Mouse (Mus musculus) ovary, adult 10 weeks (tissue): ENCODE results near the gene Neurl2. TPM values are rescaled to one million over a fixed set of nuclear protein-coding genes. Genes with fewer than 3 reads are reported as not detected.

Experiments used
- polyA plus RNA-seq: library from polyadenylated mRNA; stranded (reverse); fragments of 350-450 nt; fragmentation: Illumina TruSeq; extraction: RNeasy Lipid Tissue Mini Kit (QIAGEN cat#74804); gene quantifications from one replicate; pipeline ENCODE4 v1.2.3, GENCODE M21; 2014

The Neurl2 gene
- not detected for polyA plus RNA-seq

DNA sequence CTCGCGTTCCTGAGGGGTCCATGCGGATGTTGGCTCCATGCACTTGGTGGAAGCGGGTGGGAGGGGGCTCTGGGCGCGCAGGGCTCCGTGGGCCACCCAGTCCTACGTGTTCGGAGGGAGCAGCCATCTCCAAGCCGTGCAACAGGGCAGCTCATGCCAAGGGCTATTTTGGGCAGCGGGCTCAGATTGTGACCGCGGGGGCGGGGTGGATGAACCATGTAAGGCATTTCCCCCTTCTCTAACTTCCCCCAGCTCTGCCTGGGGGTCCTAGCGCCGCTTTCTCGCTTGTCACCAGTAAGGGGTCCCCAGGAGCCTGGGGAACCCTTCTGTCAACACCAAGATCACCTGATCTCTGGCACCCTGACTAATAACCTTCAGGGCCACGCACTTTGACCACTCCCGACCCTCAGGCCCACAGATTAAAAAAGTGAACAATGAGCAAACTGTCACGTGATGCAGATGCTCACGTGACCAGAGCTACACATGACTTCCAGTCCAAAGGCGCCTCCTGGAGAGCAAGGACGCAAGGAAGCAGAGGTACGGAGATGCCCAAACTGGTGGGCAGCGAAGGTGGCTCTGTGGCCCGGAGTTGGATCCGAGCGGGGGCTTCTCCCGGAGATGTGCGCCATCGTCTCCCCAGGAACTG, at the start of gene Neurl2:
Neurl2 (minus strand) TSS at position 143 of the 646 bp plus-strand sequence.

GRCm38 (mm10) chr2:164879228-164879567, 45.9 kb upstream of the Neurl2 start, which contains the start of gene Pcif1:
TSS of gene Pcif1 (plus strand) at chr2:164879304.

DNA sequence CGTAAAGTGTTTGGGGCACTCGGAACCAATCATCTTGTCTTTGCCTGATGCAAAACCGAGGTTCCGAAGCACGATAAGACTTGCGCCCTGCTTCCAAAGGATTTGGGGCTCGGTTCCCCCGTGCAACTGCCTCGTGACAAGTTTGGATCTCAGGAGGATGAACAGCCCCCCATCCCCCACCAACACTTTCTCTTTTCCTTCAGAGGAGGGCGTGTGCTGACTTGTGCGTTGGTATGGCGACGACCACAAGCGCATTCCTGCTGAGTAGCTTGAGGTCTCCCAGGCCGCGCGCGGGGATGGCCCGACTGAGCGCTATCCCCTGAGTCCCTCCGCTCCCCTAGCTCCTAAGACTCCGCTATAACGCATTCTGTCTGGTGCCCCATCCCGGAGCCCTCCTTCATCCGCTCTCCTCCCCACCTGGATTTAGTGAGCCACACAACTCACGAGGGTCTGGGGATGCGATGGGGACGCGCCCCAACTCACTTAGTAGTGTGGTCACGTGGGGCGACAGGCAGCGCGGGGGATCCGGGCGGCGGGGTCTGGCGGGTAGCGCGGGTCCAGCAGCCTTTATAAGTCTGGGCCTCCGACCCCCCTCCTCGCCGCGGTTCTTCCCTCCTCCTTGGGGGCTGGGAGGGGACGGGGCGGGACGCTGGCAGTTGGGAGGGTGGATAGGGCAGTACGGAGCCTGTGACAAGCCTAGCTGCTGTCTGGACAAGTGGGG, 24.0 kb upstream of the Neurl2 start, which contains the start of gene Pltp:
Pltp (minus strand) TSS at position 611 of the 721 bp plus-strand sequence.

DNA sequence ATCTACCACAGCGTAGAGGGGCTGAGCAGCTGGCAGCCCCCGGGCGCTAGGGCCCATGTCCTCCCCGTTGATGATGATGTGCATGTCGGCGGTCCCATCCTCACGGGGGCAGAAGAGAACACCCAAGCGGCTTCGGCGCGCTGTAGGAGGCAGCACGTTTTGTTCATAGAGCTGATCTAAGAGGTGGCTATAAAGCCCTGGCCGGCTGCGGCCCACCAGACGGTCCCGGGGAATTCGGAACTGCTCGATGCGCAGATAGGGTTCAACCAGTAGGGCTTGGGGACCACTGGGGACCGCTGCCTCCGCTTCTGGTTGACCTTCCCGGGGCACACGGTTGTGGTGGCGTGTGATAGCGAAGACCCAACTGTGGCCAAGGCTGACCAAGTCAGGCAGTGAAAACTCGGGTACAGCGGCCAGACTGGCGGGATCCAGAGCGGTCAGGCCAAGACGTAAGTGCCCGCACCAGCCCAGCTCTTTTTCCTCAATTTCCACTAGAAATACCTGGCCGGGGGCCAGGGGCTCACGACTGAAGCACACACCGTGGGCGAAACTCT, 431 bp downstream of the Neurl2 start, which contains the start of gene Ctsa:
Ctsa (plus strand) TSS at position 126 of the 554 bp plus-strand sequence.

DNA sequence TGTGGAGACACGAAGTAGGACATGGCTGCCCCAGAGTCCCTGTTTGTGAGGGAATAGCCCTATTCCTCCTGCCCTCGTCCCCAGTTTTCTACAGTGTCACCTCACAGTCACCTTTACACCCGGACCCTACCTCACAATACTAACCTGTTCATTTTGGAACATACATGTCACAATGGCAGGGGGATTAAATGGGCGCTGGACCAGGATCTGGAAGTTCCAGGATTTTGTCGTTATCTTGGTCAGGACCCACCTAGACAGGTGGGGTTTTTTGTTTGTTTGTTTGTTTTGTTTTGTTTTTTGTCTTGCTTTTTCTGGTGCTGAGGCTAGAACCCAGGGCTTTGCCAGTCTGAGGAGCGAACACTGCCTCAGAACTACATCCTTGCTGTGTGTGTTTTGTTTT, 4.8 kb downstream of the Neurl2 start, which contains the start of gene Spata25:
Spata25 (minus strand) TSS at position 101 of the 400 bp plus-strand sequence.

DNA sequence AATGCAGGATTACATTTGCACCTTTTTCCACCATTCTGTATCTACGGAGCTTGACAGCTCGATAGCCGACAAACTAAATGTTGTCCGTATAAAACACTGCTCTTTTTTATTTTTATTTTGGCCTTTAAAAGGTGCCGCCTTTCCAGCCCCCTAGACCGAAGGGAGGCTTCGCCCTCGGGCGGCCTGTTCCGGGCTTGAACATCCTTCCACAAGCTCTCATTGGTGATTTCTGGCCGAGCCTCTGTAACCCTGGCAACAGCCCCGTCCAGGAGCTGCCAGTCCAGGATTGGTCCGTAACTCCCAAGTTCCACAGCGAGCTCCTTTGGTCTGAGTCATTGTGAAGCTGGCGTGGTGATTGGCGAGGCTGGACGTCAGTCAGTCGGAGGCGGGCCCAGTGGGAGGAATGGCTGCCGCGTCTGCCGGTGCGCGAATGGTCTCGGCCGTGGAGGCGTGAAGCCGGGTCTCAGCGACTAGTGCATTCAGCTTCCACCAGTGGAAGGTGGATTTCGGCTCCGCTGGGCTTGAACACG, 10.6 kb downstream of the Neurl2 start, which contains the start of gene Zswim1:
Zswim1 (plus strand) TSS at position 51 of the 530 bp plus-strand sequence.

DNA sequence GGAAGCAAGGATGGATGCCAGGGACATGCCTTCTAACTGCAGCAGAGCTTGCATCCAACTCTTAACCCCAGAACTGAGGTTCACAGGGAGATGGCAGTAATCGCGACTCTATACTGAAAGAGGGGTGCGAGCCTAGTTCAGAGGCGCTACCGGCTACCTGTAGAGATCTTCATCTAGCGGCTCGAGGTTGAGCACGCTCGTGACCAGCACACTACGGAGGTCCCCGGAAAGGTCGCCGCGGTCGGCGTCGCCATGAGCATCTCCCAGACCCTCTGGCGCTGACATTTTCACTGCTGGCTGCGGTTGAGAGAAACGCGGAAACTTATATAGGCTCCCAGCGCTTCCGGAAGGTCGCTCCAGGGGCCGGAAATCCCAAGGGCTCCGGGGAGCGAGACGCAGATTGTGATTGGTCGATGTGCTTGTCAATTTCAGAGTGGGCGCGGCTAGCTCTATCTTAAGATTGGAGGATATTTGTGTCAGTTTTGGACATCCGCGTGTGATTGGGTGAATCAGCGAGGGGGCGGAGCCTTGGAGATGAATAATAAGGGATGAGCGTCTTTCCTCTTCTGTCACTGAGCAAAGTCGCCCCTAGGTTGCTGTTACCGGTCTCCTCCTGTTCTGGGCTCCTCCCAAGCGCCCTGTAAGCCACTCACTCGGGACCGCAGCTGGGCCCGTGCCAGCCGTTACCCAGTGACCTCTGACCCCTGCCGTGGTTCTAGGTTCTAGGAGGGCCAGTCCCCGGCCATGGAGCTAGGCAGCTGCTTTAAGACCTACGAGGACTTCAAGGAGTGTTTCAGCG, 28.5 kb downstream of the Neurl2 start, which contains the start of the genes Acot8 and Zswim3:
Acot8 (minus strand) TSS at position 350 of the 799 bp plus-strand sequence.
Zswim3 (plus strand) TSS at position 566 of the 799 bp plus-strand sequence.

GRCm38 (mm10) chr2:164785481-164786387, 47.5 kb downstream of the Neurl2 start, which contains the start of gene Snx21:
TSS of gene Snx21 (plus strand) at chr2:164785823.

Other genes starting within 250 kb of the Neurl2 start
- gene Wfdc6a, start 248.0 kb downstream of the Neurl2 start, polyA plus RNA-seq: 0.66 TPM
- gene Eppin, start 239.9 kb downstream of the Neurl2 start, polyA plus RNA-seq: not detected
- gene Wfdc6b, start 219.9 kb downstream of the Neurl2 start, polyA plus RNA-seq: not detected
- not detected for gene Wfdc8, start 219.8 kb downstream of the Neurl2 start, polyA plus RNA-seq
- gene Wfdc16, start 194.7 kb downstream of the Neurl2 start, polyA plus RNA-seq: not detected
- gene Wfdc10, start 177.4 kb downstream of the Neurl2 start, polyA plus RNA-seq: 4.0 TPM
- gene Wfdc9, start 176.9 kb downstream of the Neurl2 start, polyA plus RNA-seq: not detected
- not detected for gene Wfdc11, start 159.4 kb downstream of the Neurl2 start, polyA plus RNA-seq
- not detected for gene Wfdc13, start 148.3 kb downstream of the Neurl2 start, polyA plus RNA-seq
- gene Spint4, start 135.0 kb downstream of the Neurl2 start, polyA plus RNA-seq: not detected
- gene Spint5, start 118.2 kb downstream of the Neurl2 start, polyA plus RNA-seq: not detected
- gene Wfdc3, start 87.5 kb downstream of the Neurl2 start, polyA plus RNA-seq: 0.57 TPM
- gene Dnttip1, start 87.5 kb downstream of the Neurl2 start, polyA plus RNA-seq: 5.2 TPM
- 21.0 TPM for gene Ube2c, start 63.6 kb downstream of the Neurl2 start, polyA plus RNA-seq
- not detected for gene Tnnc2, start 53.5 kb downstream of the Neurl2 start, polyA plus RNA-seq
- gene Snx21, start 47.6 kb downstream of the Neurl2 start, polyA plus RNA-seq: 2.3 TPM
- not detected for gene Acot8, start 28.6 kb downstream of the Neurl2 start, polyA plus RNA-seq
- gene Zswim3, start 28.4 kb downstream of the Neurl2 start, polyA plus RNA-seq: 3.5 TPM
- gene Zswim1, start 10.8 kb downstream of the Neurl2 start, polyA plus RNA-seq: 3.2 TPM
- not detected for gene Spata25, start 4.9 kb downstream of the Neurl2 start, polyA plus RNA-seq
- gene Ctsa, start 583 bp downstream of the Neurl2 start, polyA plus RNA-seq: 36.8 TPM
- gene Pltp, start 24.3 kb upstream of the Neurl2 start, polyA plus RNA-seq: 3.1 TPM
- gene Pcif1, start 45.8 kb upstream of the Neurl2 start, polyA plus RNA-seq: 4.6 TPM
- gene Zfp335, start 78.3 kb upstream of the Neurl2 start, polyA plus RNA-seq: not detected
- 8.1 TPM for gene Mmp9, start 107.3 kb upstream of the Neurl2 start, polyA plus RNA-seq
- gene Slc12a5, start 127.3 kb upstream of the Neurl2 start, polyA plus RNA-seq: 1.5 TPM
- gene Ncoa5, start 201.4 kb upstream of the Neurl2 start, polyA plus RNA-seq: 19.7 TPM
- gene Cd40, start 222.2 kb upstream of the Neurl2 start, polyA plus RNA-seq: not detected